Mouse (Mus musculus) thymus, postnatal 36 days (tissue): ENCODE measurements at regions not wholly inside any gene's neighbourhood (a gene's known extent, or its start where the extent isn't known, plus 50 kb on each side); places are given as distances from the start of the nearest gene placed in this dataset.

Experiments used
- DNase-seq, 2 experiments: peaks; one replicate each; pipeline ENCODE4 v3.0.0; 2022; ENCODE audit warnings: mixed read lengths in 2 of 2

DNA sequence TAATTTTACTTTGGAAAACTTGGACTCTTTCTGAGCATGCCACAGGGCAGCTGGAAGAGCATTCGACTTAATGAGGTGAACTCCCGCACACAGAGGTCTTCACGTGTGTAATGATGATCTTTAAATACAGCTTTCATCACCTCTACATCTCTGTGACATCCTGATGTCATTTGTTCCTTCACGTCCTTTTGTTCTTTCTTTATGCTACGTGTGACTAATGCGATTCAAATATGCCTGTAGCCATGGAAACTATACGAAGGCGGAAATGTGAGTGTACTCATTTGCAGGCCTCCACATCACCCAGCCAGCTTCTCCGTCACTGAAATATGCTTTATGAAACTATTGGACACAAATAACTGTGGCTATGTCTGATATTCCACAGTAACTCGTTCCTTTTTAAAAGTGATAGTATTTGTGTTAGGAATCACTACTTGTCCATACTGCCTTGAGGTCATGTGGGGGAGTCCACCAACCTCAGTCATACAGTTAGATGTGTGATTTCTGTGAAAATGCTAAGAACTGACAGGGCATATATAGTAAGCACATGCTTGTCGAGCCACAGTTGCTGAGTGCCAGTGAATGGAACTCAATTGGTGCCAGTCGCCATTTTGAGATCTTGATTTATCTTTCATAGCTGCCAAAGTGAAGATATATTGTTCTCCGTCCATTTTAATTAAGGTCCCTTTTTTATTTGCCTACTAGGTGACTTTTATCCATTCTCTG lies 145.9 kb downstream of the Plk2 start:
- DNase-seq: no peak

DNA sequence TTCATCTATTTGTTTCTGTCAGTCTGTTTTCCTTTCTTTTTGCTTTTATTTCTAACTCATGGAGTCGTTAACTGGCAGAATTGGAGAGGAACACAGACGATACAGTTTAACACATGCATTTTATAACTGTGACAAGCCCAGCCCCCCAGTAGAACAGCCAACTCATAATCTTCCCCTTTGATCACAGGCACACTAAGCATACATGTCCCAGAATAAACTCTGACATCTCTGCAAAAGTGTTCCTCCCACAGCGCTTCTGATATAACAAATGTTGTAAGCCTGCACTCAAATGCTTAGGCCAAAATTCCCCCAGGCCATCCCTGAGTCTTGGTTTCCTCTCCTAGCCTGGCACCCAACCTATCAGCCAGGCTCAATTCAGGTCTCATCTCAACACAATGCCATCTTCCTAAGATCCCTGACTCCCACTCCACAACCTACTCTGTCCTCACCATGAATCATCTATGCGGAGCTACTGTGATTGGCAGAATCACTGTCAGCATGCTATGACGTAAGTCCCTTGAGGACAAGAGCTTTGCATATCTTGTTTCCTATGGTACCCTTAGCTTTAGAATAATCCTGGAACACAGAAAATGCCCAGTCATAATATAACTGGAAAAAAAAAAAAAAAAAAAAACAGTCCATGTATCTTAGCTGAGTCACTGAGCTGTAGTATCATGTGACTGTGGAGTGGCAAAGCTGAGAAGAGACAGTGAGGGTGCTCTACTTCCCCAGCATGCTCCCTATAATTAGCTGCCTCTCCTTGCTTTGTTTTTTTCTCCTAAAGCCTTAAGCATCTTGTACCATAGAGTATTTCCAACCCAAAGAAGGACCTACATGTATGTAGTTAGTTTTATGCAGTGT lies 146.7 kb downstream of the Plk2 start:
- no peak for DNase-seq

DNA sequence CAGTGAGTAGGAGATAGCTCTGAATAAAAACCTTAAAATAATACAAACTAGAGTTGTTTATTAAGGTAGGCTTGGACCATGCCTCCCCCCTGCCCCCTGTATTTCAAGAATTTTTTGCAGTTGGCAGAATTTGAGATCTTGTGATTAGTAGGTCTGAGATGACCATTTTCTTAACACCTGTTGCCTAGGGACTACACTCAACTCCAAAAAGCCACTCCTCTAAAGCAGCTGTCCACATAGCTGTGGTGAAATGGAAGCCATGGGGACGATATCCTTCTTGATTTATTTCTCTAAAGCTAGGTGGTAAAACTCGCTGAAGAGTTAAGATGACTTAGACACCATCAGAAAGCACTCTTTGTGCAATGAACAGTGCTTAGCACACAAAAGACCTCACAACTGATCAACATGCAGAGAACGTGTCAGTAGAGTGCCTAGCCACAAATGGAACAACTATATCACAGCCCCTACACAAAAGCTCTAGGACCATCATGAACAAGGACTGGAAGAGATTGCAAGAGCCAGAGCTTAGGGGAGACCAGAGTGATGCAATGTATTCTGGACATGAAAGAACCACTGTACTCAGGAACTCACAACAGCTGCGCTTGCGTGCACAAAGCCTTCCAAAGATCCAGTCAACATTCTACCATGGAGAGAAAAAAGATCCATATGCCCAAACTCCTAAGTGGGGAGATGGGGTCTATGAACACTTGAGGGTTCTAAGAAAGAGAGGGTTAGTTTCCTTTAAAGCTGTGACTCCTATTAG lies 147.6 kb downstream of the Plk2 start:
- DNase-seq: no peak

DNA sequence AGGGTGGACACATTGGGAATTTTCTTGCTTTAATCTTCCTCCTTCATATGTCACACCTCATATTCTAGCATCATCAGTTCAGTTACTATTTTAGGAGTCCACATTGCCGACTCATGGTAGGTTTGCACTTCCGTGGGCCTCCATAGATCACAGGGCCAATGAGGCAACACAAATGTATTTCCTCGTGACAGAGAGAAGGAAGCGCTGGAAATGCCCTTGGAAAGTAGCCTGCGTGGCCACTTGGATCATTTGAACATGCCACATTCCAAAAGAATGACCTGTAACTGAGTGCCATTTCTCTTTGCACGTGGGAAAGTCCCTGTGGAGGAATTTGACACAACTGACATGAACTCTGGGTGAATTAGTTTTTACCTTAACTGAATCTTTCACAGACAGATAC lies 150.6 kb downstream of the Plk2 start:
- DNase-seq: no peak

DNA sequence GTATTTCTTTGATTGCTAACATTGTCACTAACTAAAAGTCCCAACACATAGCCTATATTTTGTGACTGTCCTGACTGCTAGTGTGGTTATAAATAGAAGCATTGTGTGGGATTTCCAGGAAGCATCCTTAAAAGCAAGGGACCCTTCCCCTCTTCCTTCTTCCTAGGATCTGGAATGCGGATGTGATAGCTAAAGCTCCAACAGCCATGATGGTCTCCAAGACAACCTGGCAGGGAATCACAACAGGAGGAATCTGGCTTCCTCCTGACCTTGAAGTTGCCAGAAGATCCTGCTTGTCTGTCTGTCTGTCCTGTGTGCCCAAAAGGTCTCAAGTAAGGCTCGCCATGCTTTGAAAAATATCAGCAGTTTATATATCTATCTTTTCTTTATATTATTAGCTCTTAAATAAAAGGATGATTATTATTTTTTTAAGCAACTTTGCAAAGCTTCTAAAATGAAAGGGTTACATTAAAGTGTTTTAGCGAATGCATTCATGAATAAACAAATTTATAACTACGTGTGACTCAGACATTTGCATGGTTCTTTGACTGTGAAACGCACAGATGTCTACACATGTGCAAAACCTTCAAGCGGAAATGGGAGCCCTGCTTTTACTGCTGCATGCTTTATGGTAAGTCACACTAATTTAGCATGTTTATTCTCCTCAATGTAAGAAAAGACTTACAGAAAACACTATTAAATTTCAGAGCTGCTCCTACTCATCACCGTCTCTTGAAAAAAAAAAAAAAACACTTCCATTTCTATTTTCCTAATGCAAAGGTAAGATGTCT lies 160.9 kb downstream of the Plk2 start:
- no peak for DNase-seq

DNA sequence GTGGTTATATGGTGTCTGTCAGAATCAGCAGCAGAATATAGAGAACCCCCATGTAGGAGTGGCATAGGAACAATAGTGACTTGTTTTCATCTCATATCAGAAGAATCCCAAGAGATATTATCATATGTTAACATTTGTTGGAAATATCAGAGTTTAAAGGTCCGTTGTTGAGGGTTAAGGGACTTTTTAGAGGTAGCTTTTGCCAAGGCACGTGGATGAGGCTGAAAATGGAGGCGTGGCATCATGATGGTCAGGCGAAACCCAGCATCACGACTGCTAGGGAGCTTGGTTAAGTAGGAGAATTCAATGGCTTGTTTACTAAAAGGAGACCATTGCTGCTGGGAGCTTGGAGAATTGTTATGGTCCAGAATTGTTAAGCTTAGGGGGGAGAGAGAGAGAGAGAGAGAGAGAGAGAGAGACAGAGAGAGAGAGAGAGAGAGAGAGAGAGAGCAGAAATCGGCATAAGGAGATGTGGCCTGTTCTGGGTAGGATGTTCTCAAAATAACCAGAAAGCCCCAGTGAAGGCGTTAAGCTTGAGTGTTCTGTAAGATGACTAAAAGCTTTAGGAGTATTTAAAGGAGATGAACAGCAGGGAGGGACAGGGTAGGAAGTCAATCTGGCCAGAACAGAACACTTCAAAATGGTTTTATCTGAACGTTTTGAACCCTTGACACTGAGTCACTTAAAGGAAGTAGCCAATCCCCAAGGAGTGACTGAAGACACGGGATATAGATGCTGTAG lies 161.7 kb downstream of the Plk2 start:
- DNase-seq: no peak

DNA sequence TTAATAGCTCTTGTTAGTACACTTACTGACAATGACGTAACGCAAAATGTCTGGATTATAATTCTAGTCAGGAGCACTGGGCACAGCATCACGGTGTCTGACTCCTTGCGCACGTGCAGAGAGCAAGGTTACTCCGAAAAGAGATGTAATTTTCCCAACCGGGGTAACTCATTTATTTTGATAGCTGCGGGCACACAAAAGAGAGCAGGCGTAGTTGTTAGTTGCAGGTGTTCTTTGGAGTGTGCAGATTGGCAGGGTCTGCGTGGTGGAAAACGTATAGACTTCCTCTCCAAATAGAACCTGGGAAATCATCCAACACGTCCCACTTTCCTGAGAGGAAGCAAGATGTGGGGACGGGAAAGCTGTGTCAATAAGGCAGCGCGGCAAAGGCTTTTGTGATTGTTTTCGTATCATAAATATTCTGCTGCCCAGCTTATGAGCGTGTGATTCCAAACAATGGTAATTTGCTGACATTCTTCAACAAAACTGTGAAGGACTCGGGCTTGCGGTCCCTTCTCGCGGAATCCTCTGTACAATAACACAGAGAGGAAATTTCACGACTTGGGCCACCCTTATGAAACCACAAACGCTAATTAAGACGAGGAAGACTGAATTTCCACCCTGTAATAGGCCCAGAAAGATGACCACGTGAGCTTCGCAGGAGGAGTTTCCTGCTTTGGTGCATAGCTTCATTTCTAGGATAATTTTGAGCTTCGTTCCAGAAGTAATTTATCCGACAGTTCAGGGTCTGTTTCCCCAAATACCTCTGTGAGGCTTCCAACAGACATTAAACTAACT lies 163.3 kb downstream of the Plk2 start:
- no peak for DNase-seq

DNA sequence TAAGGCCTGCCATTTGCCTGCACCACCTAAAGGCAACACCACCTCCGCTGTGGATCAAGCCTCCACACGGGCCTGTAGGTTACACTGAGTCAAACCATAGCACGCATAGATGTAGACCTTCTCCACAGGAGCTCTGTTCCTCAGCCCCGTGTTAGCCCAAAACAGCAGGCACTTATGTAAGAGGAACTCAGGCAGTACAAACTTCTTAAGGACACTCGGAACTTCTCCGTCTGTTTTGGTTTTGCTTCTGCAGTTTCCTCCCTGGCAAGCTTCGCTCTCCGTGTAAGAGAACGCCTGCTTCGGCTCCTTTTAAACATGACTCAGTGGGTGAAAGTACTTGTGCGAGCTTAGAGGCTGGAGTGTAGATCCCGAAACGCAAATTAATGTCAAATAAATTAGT lies 165.7 kb downstream of the Plk2 start:
- no peak for DNase-seq

DNA sequence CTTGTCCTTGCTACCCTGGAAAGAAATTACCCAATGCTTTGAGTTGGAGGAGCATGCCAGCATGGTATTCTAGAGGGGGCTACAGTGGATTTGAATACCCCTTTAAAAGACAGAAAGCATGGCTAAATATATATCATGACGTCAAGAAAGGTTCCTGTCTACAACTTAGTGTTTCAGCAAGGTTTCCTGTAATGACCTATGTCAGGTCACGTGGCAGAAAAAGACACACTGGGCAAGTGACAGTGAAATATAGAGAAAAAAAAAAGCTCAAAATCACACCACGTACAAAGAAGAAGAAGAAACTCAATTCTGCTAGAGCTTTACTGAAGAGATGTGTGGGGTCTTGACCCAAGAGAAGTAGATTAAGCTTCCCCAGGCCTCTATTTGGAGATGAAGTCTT lies 167.7 kb downstream of the Plk2 start:
- no peak for DNase-seq

DNA sequence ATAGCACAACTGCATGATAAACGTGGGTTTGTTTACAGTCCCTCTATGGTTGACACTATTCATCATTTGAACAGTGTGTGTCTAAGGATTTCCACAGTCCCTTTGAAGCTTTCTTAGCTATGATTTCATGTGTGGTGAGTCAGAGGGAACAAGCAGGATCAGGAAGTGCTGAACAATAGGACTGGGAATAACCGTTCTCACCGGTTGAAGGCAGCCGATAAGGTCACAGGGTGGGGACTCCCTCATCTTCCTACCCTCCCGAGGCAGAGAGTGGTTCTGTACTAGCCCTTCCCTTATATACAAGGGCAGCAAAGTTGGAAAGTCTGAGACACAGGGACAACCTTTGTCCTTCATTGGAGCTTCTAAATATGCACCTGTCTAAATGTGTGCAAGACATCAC lies 168.1 kb downstream of the Plk2 start:
- no peak for DNase-seq

DNA sequence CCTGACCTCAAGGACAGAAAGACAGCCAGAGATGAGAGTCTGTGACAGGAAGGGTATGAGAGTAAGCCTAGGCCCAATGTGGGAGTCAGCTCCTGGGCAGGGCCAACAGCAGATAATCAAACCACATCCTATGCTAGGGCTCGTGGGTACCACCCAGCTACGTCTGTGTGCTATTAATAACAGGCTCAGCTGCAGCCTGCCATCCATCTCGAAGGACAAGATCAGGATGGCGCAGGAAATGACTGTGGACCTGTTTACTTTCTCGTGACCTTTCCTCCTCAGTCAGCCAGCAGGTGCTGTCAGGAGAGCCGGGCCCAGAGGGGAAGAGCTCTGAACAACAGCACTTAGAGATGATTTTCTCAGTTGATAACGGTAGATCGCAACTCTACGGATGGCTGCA lies 169.1 kb downstream of the Plk2 start:
- peak; percentile 5 to 27 for DNase-seq

DNA sequence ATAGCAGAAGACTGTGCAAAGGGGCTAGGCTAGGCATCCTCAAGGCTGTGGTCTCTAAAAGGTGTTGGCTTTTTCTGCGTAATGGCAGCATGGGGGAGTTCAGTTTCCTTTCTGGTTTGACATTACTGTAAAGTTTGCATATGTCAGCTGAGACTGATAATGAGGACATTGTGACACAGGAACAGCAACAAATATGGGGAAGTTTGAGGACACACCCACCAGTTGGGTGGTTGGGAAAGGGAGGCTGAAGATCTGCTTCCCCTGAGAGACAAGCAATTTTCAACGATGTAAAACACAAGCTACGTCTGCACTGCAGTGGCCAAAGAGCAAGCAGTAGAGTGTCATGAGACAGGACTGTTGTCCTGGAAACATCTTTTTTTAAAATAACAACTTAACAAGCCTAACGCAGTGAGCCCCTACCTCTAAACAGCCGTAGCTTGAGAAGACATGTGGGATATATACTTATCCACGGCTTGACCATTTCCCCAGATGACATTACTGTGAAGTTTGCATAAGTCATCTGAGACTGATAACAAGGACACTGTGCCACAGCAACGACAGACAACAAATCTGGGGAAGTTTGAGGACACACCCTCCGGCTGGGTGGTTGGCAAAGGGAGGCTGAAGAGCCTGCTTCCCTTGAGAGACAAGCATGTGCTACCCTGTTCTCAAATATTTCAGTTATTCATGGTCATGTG lies 173.8 kb downstream of the Plk2 start:
- no peak for DNase-seq

DNA sequence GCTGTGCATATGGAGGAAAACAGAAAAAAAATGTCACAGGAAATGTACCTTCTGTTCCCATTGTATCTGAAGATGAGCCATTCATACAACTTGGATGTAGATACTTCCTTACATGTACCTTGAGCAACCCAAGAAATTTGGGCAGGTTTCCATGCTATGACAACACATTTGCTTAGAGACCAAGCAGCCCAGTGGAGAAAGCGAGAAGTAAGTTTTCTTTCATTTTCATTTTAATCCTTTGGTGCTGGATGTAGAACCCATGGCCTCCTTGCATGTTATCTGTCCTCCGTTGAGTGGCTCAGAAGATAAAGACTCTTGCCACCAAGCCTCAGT lies 174.3 kb downstream of the Plk2 start:
- no peak for DNase-seq

DNA sequence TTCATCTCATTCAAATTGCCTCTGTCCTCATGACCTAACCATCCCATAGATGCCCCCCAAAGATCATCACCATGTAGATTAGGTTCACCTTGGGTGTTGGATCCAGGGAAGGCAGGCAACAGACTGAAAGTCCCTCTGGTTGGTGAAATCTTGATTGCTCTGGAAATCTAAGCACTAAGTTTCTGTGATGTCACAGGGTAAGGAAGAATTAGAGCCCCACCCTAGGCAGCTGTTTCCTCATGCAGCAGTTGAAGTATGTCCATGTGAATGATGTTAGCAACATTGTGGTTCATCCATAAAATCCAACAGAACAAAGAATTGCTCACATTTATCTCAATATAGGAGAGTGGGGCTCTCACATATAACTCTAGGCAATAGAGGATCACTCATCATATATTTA lies 175.5 kb downstream of the Plk2 start:
- DNase-seq: no peak

DNA sequence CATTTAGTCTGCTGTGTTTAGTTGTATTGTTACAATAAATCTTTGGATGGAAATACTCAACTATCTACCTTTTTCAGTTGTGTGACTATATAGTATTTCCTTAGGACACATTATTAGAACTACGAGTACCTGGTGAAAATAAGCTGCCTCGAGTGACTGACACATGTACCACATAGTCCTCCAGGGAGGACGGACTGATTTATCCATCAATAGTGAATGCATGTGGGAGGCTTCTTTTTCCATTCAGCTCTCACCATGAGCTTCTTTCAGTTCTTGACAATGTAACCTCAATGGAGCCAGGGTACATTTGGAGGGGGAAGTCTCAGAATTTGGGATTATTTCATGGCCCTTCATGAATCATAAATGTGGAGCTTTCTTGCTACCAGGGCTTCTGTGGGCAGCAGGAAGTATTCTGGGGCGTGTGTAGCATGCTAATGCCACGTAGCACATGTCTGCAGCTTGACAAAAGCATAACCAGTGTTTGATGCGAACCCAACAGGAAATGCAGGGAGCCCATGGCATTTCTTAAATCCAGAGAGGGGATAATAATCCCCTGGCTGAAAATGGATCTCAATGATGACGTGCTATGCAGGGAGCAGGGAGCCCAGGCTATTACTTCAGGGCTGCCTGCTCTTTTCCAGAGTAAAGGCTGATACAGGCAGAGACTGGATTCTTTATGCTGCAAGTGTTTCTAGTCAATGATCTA lies 178.7 kb downstream of the Plk2 start:
- no peak for DNase-seq

DNA sequence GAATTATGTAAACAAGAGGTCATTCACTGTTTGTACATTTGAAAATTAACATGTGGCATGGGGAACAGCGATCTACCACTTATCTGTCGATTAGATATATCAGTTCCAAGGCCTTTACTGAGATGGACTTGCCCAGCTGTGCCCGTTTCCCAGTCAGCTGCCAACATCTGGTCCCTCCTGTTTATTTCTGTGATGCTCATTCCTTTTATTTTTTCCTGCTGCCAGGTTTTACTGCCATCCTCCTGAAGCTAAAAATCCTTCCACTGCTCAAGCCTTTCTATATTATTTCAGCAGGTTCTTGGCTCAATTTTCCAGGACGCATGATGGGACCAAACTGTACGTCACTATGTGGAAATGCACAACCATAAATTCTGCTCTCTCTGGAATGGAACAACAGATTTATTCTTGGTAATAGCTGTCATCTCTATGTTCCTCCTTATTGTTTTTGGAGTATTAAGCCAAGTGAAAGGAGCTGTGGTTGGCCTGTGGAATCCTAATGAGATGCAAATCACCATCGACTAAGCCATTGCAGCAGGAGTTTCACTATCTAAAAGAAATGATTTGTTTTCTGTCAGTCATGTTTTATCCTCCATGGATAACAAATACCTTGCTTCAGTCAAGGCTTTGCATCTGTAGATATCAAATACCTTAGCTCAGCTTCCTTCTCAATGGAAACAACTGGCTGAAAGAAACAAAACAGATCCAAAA lies 180.1 kb downstream of the Plk2 start:
- DNase-seq: no peak

DNA sequence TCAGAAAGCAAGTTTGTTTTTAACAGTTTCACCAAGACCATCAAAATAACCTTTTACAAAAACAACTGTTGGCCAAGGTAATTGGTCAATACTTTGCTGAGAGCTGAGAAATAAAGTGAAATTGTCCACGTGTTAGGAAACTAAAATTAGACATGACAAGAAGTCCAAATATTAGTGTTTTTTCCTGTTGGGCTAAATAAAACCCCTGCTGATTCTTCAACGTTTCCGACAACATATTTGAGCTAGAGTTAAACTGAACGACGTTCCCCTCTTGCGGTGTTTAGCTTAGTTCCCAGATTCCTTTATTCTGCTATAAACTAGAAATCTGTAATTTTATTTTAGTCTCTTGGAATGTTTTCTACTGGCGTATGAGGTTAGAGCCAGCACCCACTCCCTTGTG lies 183.3 kb downstream of the Plk2 start:
- DNase-seq: no peak

DNA sequence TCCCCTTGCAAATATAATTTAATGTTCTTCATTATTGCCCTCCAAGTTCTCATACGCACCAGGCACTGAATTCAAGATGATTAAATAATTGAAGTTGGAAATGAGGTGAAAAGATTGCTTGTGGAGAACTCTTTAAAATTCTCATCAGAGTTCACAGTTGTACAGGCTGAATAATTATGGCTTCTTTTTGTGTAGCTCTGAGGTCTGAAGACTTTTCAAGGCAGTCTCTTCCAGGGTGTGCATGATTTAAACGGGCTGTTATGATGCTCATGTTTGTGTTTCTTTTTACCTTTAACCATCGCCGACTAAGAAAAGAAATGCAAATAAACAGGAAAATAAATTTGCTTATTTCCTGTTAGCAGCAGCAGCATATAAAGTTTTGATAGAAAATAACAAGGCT lies 185.3 kb downstream of the Plk2 start:
- DNase-seq: no peak

DNA sequence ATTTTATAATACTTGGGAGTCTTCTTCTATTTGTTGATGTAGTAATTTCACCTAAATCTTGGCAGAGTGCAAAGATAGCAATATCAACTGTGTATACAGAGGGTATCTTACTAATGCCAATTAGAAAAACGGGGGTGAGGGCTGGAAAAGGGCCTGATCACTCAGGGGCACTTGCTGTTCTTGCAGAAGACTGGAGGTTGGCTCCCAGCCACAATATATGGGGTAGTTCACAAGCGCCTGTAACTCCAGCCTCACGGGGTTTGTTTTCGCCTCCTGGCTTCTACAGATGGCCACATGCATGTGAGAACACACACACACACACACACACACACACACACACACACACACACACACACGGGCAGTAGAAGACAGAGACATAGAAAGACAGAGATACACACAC lies 185.7 kb downstream of the Plk2 start:
- no peak for DNase-seq
